Mouse (Mus musculus) monocyte, adult 2 months (primary cell): Measurements from ENCODE around the gene Dclk2.

ENCODE experiments used
- DNase-seq, 2 experiments: peaks; one replicate each; pipeline ENCODE4 v3.0.0; 2022; ENCODE audit warnings: low spot score in 2 of 2, low read depth in 1 of 2

Dclk2 gene

GRCm38 (mm10) chr3:86761095-86762035, 159.3 kb downstream of the Dclk2 start:
- no peak for DNase-seq

- no peak for DNase-seq
Measured at GRCm38 (mm10) chr3:86760474-86760873, 160.2 kb downstream of the Dclk2 start.

DNA sequence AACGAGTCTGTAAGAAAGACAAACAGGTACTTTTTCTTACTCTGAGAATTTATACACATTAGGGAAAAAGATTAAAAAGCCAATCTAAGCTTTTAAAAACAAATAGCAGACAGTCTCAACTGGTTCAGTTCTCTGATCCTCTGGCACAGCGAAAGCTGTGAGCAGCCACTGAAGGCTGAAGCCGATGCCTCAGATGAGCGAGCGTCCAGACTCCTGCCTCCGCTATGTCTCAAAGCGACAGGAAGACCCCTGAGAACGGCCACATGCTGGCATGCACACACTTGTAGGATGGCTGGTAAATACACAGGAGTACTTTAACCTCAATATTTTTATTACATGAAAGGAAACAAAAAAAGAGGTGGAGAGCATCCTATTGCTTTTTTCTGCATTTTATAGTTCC, 160.8 kb downstream of the Dclk2 start:
- DNase-seq: no peak

GRCm38 (mm10) chr3:86759383-86759782, 161.3 kb downstream of the Dclk2 start:
- DNase-seq: no peak

DNA sequence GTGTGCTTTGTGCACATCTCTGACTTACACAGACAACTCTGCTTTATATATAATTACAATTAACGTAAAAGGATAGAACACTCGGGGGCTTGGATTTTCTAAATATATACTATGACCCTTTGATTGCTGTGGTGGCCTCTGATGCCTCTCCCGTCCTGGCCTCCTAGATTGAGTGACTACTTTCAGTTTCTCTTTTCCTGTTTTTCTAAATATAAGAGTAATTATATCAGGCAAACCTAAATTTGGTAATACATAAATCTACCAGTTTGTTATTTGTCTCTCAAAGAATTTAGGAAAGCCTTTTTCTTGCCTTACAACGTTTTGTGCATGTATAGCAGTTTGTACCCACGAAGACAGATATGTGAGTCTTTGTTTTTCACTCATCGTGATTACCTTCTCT, 161.9 kb downstream of the Dclk2 start:
- no peak for DNase-seq

- no peak for DNase-seq
Measured at GRCm38 (mm10) chr3:86756548-86756947, 164.1 kb downstream of the Dclk2 start.

DNA sequence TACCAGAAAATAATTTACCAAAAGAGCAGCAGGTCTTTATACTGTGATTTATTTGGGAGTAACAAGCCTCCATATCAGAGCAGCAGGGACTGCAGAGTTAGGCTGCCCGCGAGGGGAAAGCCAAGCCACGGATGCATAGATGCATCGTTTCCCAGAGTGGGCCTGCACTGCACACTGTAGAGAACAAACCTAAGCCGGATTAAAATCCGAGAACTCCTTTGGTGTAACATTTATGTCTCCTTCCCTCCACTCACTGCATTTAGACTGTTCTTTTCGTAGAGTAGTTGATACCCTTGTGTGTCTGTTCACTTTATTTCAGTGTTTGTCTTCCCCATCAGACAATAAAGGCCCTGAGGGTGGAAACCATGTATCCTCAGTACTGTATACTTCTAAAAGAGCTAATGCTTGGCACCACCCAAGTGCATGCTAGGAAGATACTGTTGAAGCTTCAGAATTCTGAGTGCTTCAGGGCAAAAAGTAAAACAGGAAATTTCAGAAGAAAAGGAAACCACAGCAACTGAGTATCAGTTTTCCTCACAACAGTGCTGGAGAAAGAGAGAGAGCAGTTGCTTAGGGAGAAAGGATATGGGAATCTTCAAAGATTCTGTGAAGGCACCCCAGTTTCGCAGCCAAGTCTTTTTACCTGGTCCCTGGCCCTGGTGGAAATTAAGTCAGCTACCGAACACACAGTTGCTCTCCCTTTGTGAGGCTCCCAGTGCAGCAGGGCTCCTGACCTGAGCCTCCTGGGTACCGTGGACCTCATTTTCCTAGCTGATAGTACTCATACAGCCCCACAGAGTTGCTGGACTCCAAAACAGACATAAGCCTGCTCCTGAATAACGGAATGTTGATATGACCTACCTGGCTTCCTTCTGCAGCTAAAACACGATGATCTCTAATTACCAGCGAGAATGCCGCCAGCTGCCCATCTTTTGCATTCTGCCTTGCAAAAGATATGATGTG, 165.8 kb downstream of the Dclk2 start:
- DNase-seq: no peak

DNA sequence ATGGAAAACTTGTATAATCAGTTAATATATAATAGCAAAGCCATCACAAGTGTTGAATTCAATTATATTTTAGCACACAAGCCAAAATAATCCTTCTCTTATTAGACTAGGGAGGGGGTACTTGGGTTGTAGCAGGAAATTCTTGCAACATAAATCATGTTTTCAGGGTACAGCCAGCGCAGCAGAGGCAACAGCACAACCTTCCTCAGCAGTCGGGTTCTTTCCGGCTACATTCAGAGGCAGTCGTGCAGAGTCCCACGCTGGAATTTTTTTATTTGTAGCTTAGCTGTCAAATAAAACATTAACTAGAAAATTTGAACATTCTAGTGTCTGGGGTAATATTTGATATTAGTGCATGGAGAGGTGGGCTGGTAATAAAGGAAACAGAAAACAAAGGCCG, 166.5 kb downstream of the Dclk2 start:
- DNase-seq: no peak

DNA sequence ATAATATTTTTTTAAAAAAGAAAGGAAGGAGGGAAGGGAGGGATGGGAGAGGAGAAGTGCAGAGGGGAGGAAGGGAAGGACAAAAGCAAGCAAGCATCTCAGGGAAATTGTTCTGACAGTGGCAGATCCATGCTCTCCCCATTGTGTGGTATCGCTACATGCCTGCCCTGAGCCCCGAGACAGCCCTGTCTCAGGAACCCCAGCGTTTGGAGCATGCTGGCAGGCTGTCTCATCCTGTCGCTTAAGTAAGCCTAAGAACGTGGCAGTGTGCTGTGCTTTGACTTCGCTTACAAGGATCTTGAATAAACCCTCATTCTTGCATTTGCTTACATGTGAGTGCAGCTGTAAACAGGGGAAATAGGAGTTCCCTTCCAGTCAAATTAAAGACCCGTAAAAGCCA, 170.0 kb downstream of the Dclk2 start:
- no peak for DNase-seq

GRCm38 (mm10) chr3:86745769-86746512, 174.7 kb downstream of the Dclk2 start:
- DNase-seq: no peak

DNA sequence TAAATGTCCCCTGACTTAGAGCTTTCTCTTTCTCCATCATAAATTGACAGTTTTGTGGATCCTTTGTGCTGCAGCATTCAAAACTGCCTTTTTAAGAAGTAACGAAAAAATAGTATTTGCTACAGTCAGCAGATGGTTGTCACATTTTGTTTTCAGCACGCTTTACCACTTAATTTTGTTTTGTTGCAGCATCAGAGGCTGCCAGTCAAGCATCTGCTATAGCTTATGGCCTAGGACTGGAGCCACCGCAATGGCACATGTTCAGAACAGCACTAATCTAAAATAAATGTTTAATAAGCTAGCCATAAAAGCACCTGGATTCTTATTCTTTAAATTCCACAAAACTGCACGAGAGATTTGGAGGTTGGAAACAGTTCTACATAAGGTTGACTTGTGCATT, 175.3 kb downstream of the Dclk2 start:
- no peak for DNase-seq

- DNase-seq: no peak
Measured at GRCm38 (mm10) chr3:86739745-86740144, 180.9 kb downstream of the Dclk2 start.

DNA sequence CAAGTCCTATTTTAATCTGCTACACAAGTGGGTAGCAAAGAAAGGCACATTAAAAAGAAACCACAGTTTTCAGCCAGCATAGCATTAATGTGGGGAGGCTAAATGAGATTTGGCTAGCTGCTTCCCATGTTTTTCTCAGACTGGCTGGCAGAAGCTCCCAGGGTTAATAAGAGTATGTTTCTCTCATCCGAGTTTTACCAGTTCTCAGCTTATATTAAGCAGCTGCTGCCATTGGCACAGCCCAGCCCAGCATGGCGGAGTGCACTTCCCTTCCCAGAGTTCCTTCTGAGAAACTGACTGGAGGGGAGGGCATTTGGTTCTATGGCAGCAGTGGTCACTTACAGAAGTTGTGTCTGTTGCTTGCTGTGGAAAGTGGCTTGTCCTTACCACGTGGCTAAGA, 181.8 kb downstream of the Dclk2 start:
- DNase-seq: no peak
